Mouse (Mus musculus): ENCODE measurements around the gene Slco3a1.

GRCm38 (mm10) chr7:74323683-74324082, 230.9 kb downstream of the Slco3a1 start:
- TF ChIP-seq GATA1 (IDR thresholded peaks at IDR 0.05; ENCODE audit: borderline replicate concordance, low read length), result no peak
- TF ChIP-seq FLI1 (IDR thresholded peaks at IDR 0.05; ENCODE audit: low read length), result no peak
